Mouse (Mus musculus) hindbrain, embryonic 16.5 days (tissue): Measurements from ENCODE around the gene Patz1. TPM values are rescaled to one million over a fixed set of nuclear protein-coding genes. Genes with fewer than 3 reads are reported as not detected.

Source experiments
- ATAC-seq: fragments of 200-750 bp; cut with Nextera tagmentation; 2 replicates; pipeline ENCODE4 v1.8.0; 2017; ENCODE audit warnings: moderate TSS enrichment, moderate library complexity
- H3K27ac ChIP-seq: fragments of 300-500 bp; sonication (generic); 2 replicates; pipeline ENCODE4 v1.5.1; 2014; ENCODE audit warnings: low read depth, mild to moderate bottlenecking, control low read depth, low read length, moderate library complexity
- H3K27me3 ChIP-seq: fragments of 300-500 bp; sonication (generic); replicated peaks from 2 replicates; pipeline ENCODE4 v1.6.1; 2014; ENCODE audit warnings: low read length; ENCODE audit not compliant: control insufficient read depth, insufficient read depth
- H3K36me3 ChIP-seq: fragments of 300-500 bp; sonication (generic); 2 replicates; pipeline ENCODE4 v1.6.1; 2014; ENCODE audit warnings: mild to moderate bottlenecking, low read length, moderate library complexity, mixed read lengths; ENCODE audit not compliant: control insufficient read depth, insufficient read depth
- H3K4me1 ChIP-seq: fragments of 300-500 bp; sonication (generic); 2 replicates; pipeline ENCODE4 v1.6.1; 2014; ENCODE audit warnings: low read depth, low read length; ENCODE audit not compliant: control insufficient read depth, insufficient read depth
- H3K4me2 ChIP-seq: fragments of 300-500 bp; sonication (generic); 2 replicates; pipeline ENCODE4 v1.6.1; 2014; ENCODE audit warnings: mild to moderate bottlenecking, low read length, control low read depth, moderate library complexity
- H3K4me3 ChIP-seq: fragments of 300-500 bp; sonication (generic); 2 replicates; pipeline ENCODE4 v1.5.1; 2014; ENCODE audit warnings: mild to moderate bottlenecking, low read length, control low read depth, moderate library complexity
- H3K9ac ChIP-seq: fragments of 300-500 bp; sonication (generic); 2 replicates; pipeline ENCODE4 v1.6.1; 2014; ENCODE audit warnings: low read depth, mild to moderate bottlenecking, control low read depth, low read length, moderate library complexity
- H3K9me3 ChIP-seq: fragments of 300-500 bp; sonication (generic); 2 replicates; pipeline ENCODE4 v1.6.1; 2014; ENCODE audit warnings: mild to moderate bottlenecking, low read length, moderate library complexity; ENCODE audit not compliant: control insufficient read depth
- WGBS: fragments of 180-500 bp; shearing (Covaris S2); extraction: QIAGEN DNeasy Blood & Tissue Kit; methylation state at CpG from one replicate; pipeline ENCODE4 v1.1.7; 2014; 5-methylcytosine and 5-hydroxymethylcytosine counted together
- polyA plus RNA-seq: library from polyadenylated mRNA; unstranded; fragments of >200 nt; fragmentation: Nextera tagmentation; extraction: Ambion mirVana; gene quantifications from 2 replicates; pipeline ENCODE4 v1.2.1, GENCODE M21; 2015

Gene Patz1
- polyA plus RNA-seq, 1 experiment from 2014 or later, result 35.2 TPM

DNA sequence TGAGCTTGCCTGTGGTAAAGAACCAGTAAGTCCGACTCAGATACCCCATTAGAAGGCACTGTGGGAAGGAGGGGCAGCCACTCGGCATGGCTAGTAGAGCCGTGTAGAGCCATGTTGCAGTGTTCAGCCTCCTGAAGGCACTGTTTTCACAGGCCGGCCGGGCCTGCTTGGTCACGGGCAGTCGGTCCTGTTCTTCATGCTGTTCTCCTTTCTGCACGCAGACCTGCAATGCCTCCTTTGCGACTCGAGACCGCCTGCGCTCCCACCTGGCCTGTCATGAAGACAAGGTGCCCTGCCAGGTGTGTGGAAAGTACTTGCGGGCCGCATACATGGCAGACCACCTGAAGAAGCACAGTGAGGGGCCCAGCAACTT is 10.1 kb downstream of the Patz1 start:
- no peak overlapping the region for H3K4me2 ChIP-seq
- H3K27ac ChIP-seq, result no peak overlapping the region
- H3K9ac ChIP-seq, result no peak overlapping the region
- no peaks in the 10 kb centered on the region for H3K27me3 ChIP-seq
- H3K4me1 ChIP-seq, result peaks cover 20% of the 10 kb centered on the region
- no peak overlapping the region for H3K4me3 ChIP-seq
- peaks cover 40% of the 10 kb centered on the region for H3K36me3 ChIP-seq
- WGBS, result 91% methylated on average over 14 of the region's 14 CpGs
- H3K9me3 ChIP-seq, result no peaks in the 10 kb centered on the region
- ATAC-seq, result no peak

DNA sequence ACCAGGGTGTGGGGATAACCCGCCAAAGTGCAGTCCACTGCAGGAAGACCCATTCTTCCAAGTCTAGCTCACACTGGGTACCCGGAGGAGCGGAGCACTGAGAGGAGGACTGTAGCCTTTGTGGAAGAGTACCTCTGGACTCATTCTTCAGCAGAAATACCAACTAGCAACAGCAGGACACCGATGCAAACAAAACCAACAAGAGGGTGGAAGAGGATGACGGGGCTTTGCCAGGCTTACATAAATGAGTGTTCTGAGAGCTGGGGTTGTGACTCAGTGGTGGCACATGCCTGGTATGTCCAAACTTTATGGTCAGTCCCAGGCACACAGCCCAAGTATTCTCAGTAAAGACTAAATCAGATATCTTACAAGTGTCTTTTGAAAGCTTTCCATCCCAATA is 12.4 kb downstream of the Patz1 start:
- peaks cover 48% of the 10 kb centered on the region for H3K36me3 ChIP-seq
- no peak for ATAC-seq
- no peaks in the 10 kb centered on the region for H3K27me3 ChIP-seq
- H3K9me3 ChIP-seq, result no peaks in the 10 kb centered on the region
- H3K4me2 ChIP-seq, result no peak overlapping the region
- no peak overlapping the region for H3K4me3 ChIP-seq
- no peak overlapping the region for H3K27ac ChIP-seq
- no peaks in the 10 kb centered on the region; the same call in 1 of the 2 replicates for H3K4me1 ChIP-seq
- 91% methylated on average over 5 of the region's 5 CpGs for WGBS
- no peak overlapping the region for H3K9ac ChIP-seq

DNA sequence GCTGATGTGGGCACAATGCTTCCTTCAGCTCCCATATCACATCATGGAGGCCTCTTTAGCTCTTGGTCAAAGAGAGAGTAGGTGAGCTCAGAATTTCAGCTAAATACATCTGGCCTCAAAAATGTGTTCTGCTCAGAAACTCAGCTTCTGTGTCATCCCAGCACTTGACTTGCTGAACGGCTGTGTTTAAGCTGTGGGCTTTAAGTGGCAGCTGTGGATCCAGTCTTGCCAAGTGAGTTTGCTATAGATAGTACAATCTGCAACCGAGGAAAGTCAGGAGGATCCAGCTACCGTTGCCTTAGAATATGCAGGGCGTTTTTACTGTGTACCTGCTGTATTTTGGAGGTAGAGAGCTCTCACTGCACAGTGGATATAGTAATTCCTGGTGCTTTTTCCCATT is 13.7 kb downstream of the Patz1 start:
- peaks cover 56% of the 10 kb centered on the region for H3K36me3 ChIP-seq
- WGBS, result 96% methylated on average over 4 of the region's 4 CpGs

DNA sequence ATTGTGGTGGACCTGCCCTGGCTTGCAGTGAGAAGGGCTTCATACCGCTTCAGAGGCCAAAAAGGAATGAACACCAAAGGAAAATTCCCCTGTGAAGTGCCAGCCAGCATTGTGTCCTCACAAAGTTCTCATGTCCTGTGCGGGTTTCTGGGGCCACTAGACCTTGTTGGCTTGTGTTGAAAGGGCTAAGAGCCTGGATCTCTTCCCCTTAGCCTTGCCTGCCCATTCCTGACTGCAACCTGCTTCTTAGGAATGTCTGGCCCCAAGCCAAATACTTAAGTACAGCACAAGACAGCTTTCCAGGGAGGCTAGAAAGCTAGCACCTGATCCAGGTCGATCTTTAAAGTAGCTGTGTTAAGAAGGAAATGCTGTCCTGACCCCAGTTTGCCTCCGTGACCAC is 14.1 kb downstream of the Patz1 start:
- H3K27me3 ChIP-seq, result no peaks in the 10 kb centered on the region
- no peak overlapping the region for H3K9ac ChIP-seq
- H3K9me3 ChIP-seq, result no peaks in the 10 kb centered on the region
- no peak overlapping the region for H3K4me2 ChIP-seq
- no peak overlapping the region for H3K4me3 ChIP-seq
- 79% methylated on average over 4 of the region's 4 CpGs for WGBS
- ATAC-seq, result no peak
- H3K36me3 ChIP-seq, result peaks cover 60% of the 10 kb centered on the region
- H3K4me1 ChIP-seq, result no peaks in the 10 kb centered on the region; the same call in 1 of the 2 replicates
- no peak overlapping the region for H3K27ac ChIP-seq

More for the DNA sequence above, 13.7 kb downstream of the Patz1 start:
- no peak overlapping the region for H3K4me3 ChIP-seq
- no peaks in the 10 kb centered on the region for H3K27me3 ChIP-seq
- no peak overlapping the region for H3K27ac ChIP-seq
- ATAC-seq, result no peak
- H3K9me3 ChIP-seq, result no peaks in the 10 kb centered on the region
- no peak overlapping the region for H3K9ac ChIP-seq
- H3K4me1 ChIP-seq, result no peaks in the 10 kb centered on the region; the same call in 1 of the 2 replicates
- no peak overlapping the region for H3K4me2 ChIP-seq

DNA sequence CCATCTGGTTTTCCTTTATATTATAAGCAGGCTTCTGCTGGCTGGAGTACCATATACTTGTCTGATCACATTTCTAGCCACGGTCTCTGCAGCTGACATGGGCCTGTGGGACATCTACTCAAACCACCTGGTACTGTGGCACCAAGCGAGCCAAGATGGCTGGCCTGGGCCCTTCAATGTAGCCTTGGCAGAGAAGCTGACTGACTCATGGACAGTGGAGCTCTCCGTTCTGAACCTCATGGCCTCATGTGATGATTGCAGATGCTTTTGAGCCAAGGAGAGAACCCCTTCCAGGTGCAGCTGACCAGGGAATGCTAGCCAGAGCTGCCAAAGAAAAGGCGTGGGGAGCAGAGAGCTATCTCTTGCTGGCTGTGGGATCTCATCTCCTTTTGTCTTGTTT is 17.1 kb downstream of the Patz1 start:
- Histone ChIP-seq H3K27me3 (no peaks in the 10 kb centered on the region), H3K27ac (no peak overlapping the region), H3K4me3 (no peak overlapping the region), H3K36me3 (peaks cover 58% of the 10 kb centered on the region), H3K9ac (no peak overlapping the region), H3K9me3 (no peaks in the 10 kb centered on the region), H3K4me1 (no peaks in the 10 kb centered on the region; the same call in 1 of the 2 replicates), H3K4me2 (no peak overlapping the region)
- 94% methylated on average over 4 of the region's 4 CpGs for WGBS
- no peak for ATAC-seq

DNA sequence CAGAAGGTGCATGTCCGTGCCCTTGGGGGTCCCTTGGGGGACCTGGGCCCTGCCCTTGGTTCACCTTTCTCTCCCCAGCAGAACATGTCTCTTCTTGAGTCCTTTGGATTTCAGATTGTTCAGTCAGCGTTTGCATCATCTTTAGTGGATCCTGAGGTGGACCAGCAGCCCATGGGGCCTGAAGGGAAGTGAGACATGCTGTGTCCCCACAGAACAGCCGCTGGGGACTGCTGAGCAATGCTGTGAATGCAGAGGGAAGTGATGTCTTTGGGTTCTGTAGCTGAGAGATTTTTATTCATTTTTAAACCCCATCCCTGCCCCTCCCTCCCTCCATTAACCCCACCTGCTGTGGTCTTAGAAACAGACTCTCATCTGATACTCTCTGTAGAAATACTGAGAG is 19.2 kb downstream of the Patz1 start:
- Histone ChIP-seq H3K4me2 (no peak overlapping the region), H3K36me3 (peaks cover 50% of the 10 kb centered on the region), H3K4me1 (no peaks in the 10 kb centered on the region), H3K27me3 (no peaks in the 10 kb centered on the region), H3K9ac (no peak overlapping the region), H3K27ac (no peak overlapping the region), H3K4me3 (no peak overlapping the region), H3K9me3 (no peaks in the 10 kb centered on the region)
- WGBS, result 94% methylated on average over 3 of the region's 3 CpGs
- no peak for ATAC-seq

DNA sequence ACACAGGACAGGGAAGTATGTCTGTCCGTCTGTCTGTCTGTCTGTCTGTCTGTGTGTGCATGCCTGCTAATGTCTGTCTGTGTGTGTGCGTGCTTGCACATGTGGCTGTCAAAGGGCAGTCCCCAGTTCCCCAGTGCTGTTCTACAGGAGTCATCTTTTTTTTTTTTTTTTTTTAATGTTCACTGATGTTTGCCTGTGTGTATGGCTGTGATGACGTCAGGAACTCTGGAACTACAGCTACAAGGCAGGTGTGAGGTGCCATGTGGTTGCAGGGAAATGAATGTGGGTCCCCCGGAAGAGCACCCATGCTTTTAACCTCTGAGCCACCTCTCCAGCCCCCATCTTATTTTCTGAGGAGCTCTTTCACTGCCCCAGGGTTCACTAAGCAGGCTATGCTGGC is 21.2 kb downstream of the Patz1 start:
- Histone ChIP-seq H3K27ac (no peak overlapping the region), H3K36me3 (peaks cover 48% of the 10 kb centered on the region), H3K27me3 (no peaks in the 10 kb centered on the region), H3K4me3 (no peak overlapping the region), H3K9ac (no peak overlapping the region), H3K9me3 (no peaks in the 10 kb centered on the region), H3K4me2 (no peak overlapping the region), H3K4me1 (no peaks in the 10 kb centered on the region)
- no peak for ATAC-seq
- WGBS, result 87% methylated on average over 4 of the region's 4 CpGs

DNA sequence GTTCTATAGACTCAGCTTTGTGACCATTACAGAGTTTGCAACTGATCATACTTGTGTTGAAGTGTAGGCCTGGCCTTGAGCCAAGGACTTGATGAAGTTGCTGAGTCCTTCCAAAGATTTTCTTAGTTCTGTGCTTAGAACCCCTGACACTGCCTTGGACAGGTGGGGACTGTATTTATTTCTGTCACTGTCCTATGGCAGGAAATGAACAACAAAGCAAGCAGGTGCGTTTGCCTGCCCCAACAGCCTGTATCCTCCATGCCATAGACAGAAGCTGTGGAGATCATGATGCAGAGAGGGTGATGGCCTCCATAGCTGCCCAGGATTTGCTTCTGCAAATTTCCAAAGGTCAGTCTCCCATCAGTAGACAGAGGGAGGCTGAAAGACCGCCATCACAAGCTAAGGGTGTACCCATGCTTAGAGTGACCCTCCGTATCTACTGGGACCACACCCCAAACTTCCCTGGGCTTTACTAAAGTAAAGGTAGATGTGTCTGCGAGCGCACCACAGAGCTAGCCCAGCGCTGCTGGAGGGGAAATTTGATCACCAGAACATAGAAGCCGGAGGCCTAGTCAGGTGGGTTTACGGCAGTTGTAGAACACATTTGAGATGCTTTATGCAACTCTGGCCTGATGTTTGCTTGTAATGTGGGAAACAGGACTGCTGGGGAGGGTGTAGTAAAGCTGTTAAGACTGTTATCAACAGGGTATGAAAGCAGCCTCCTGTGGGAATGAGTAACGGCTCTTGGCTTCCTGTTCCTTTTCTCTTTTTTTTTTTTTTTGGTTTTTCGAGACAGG is 22.3 kb downstream of the Patz1 start:
- no peak for ATAC-seq
- H3K36me3 ChIP-seq, result peaks cover 37% of the 10 kb centered on the region
- H3K4me3 ChIP-seq, result no peak overlapping the region
- no peak overlapping the region for H3K9ac ChIP-seq
- no peaks in the 10 kb centered on the region for H3K9me3 ChIP-seq
- WGBS, result 94% methylated on average over 10 of the region's 10 CpGs
- no peaks in the 10 kb centered on the region for H3K4me1 ChIP-seq
- no peaks in the 10 kb centered on the region for H3K27me3 ChIP-seq
- H3K27ac ChIP-seq, result no peak overlapping the region
- H3K4me2 ChIP-seq, result no peak overlapping the region

DNA sequence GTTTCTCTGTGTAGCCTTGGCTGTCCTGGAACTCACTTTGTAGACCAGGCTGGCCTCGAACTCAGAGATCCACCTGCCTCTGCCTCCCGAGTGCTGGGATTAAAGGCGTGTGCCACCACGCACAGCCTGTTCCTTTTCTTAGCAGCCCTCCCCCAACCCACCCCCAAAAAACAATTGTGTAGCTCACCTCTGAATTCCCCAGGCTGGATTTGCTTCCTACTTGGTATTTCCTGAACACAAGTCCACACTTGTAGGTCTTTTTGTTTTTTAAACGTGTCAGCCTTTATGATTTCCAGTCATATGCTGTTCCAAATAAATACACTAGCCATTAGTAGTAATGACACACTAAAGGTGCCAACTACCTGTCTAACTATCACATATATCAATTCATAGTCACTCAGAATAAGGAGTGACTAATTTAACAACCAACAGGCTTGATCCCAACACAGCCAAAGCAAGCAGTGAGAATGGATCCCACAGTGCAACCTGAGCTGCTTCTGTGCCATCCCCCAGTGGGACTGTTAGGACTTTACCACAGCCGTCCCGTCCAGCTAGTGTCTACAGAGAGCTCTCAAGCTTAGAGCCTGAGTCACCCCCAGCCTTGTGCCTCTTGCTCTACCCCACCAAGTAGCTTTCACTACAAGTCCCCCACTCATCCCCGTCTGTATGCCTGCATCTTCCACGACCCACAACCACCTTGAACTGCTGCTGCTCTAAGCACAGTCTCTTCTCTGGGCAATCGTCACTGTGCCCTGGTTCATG is 23.1 kb downstream of the Patz1 start:
- H3K4me3 ChIP-seq, result no peak overlapping the region
- no peaks in the 10 kb centered on the region for H3K9me3 ChIP-seq
- peaks cover 32% of the 10 kb centered on the region for H3K36me3 ChIP-seq
- no peak for ATAC-seq
- WGBS, result 84% methylated on average over 9 of the region's 10 CpGs
- no peaks in the 10 kb centered on the region for H3K27me3 ChIP-seq
- no peak overlapping the region for H3K4me2 ChIP-seq
- no peak overlapping the region for H3K27ac ChIP-seq
- H3K4me1 ChIP-seq, result no peaks in the 10 kb centered on the region
- H3K9ac ChIP-seq, result no peak overlapping the region
